Mouse (Mus musculus) myocyte (in vitro differentiated cells): ENCODE measurements around the gene Nell1. TPM values are rescaled to one million over a fixed set of nuclear protein-coding genes. Genes with fewer than 3 reads are reported as not detected.

Source experiments
- H3K27me3 ChIP-seq: one replicate; pipeline ENCODE4 v1.6.1; 2011; ENCODE audit not compliant: control insufficient read depth, insufficient read depth, insufficient read length
- H3K36me3 ChIP-seq: one replicate; pipeline ENCODE4 v1.6.1; 2011; ENCODE audit not compliant: control insufficient read depth, insufficient read depth
- H3K4me2 ChIP-seq: one replicate; pipeline ENCODE4 v1.6.1; 2011; ENCODE audit warnings: low read depth, control low read depth
- H3K4me3 ChIP-seq: one replicate; pipeline ENCODE4 v1.5.1; 2011; ENCODE audit warnings: mild to moderate bottlenecking, control low read depth, moderate library complexity
- H3K79me2 ChIP-seq: one replicate; pipeline ENCODE4 v1.6.1; 2011; ENCODE audit not compliant: control insufficient read depth, insufficient read depth
- H3ac ChIP-seq: one replicate; pipeline ENCODE4 v1.6.1; 2011; ENCODE audit not compliant: control insufficient read depth, insufficient read length
- CEBPB ChIP-seq: IDR thresholded peaks from 2 replicates; pipeline ENCODE4 v1.6.1; 2011; ENCODE audit warnings: mild to moderate bottlenecking, moderate library complexity; ENCODE audit not compliant: poor library complexity, insufficient read depth, severe bottlenecking
- E2F4 ChIP-seq: IDR thresholded peaks from one replicate; pipeline ENCODE4 v1.6.1; 2011; ENCODE audit warnings: mild to moderate bottlenecking, control low read depth, moderate library complexity; ENCODE audit not compliant: insufficient read depth
- MAX ChIP-seq: IDR thresholded peaks from one replicate; pipeline ENCODE4 v1.6.1; 2011; ENCODE audit warnings: low read depth, mild to moderate bottlenecking, control low read depth
- MYOD1 ChIP-seq, 3 experiments: IDR thresholded peaks; one replicate each; pipeline ENCODE4 v1.6.1; 2011; ENCODE audit warnings: control low read depth in 2 of 3, low read depth in 2 of 3, mild to moderate bottlenecking in 2 of 3, moderate library complexity in 1 of 3; ENCODE audit not compliant: insufficient read length in 2 of 3, control insufficient read depth in 1 of 3
- MYOG ChIP-seq, 3 experiments: IDR thresholded peaks; one replicate each; pipeline ENCODE4 v1.6.1; 2011; ENCODE audit warnings: control low read depth in 2 of 3, low read depth in 2 of 3, mild to moderate bottlenecking in 2 of 3; ENCODE audit not compliant: insufficient read length in 2 of 3, control insufficient read depth in 1 of 3, insufficient read depth in 1 of 3
- POLR2A ChIP-seq: IDR thresholded peaks from one replicate; pipeline ENCODE4 v1.6.1; 2011; ENCODE audit warnings: low read depth, mild to moderate bottlenecking, control low read depth, moderate library complexity; ENCODE audit not compliant: insufficient read length
- POLR2AphosphoS2 ChIP-seq: IDR thresholded peaks from one replicate; pipeline ENCODE4 v1.6.1; 2011; ENCODE audit warnings: low read depth, control low read depth; ENCODE audit not compliant: insufficient read length
- REST ChIP-seq: IDR thresholded peaks from one replicate; pipeline ENCODE4 v1.6.1; 2011; ENCODE audit warnings: mild to moderate bottlenecking, control low read depth, moderate library complexity; ENCODE audit not compliant: insufficient read depth, insufficient read length
- SRF ChIP-seq: IDR thresholded peaks from one replicate; pipeline ENCODE4 v1.6.1; 2011; ENCODE audit warnings: low read depth; ENCODE audit not compliant: control insufficient read depth, insufficient read length
- TCF12 ChIP-seq: IDR thresholded peaks from one replicate; pipeline ENCODE4 v1.6.1; 2011; ENCODE audit warnings: mild to moderate bottlenecking, control low read depth; ENCODE audit not compliant: poor library complexity, insufficient read depth, severe bottlenecking
- TCF3 ChIP-seq: IDR thresholded peaks from one replicate; pipeline ENCODE4 v1.6.1; 2011; ENCODE audit warnings: low read depth, control low read depth; ENCODE audit not compliant: insufficient read length
- USF1 ChIP-seq: IDR thresholded peaks from one replicate; pipeline ENCODE4 v1.6.1; 2011; ENCODE audit warnings: low read depth, mild to moderate bottlenecking, control low read depth, moderate library complexity
- polyA plus RNA-seq: library from polyadenylated mRNA; unstranded; fragments of >200 nt; fragmentation: generic; extraction: Trizol; gene quantifications from one replicate; pipeline ENCODE4 v1.2.1, GENCODE M21; 2012; ENCODE audit warnings: missing spikeins

The Nell1 gene
- polyA plus RNA-seq, 1 experiment = not detected

- H3K79me2 ChIP-seq = no peaks in the 10 kb centered on the region
- no peak for TF ChIP-seq REST
- no peak for TF ChIP-seq MYOD1 (IDR thresholded peaks at IDR 0.05; ENCODE audit: control insufficient read depth in 1 of 3, insufficient read length in 2 of 3, low read depth in 2 of 3)
- no peak for TF ChIP-seq CEBPB
- no peaks in the 10 kb centered on the region for H3K27me3 ChIP-seq
- no peaks in the 10 kb centered on the region for H3K36me3 ChIP-seq
- no peak overlapping the region for H3K4me3 ChIP-seq
- no peak overlapping the region for H3ac ChIP-seq
- peak overlapping the region; percentile 46 for H3K4me2 ChIP-seq
Observed at GRCm38 (mm10) chr7:50105612-50106321, 131.1 kb downstream of the Nell1 start.

- H3K4me2 ChIP-seq = no peak overlapping the region
- no peak overlapping the region for H3ac ChIP-seq
- H3K4me3 ChIP-seq = no peak overlapping the region
- H3K27me3 ChIP-seq = no peaks in the 10 kb centered on the region
- no peaks in the 10 kb centered on the region for H3K79me2 ChIP-seq
- TF ChIP-seq USF1 (no peak), CEBPB (no peak), E2F4 (no peak), POLR2A (no peak), MYOD1 (IDR thresholded peaks at IDR 0.05; ENCODE audit: control insufficient read depth in 1 of 3, insufficient read length in 2 of 3, low read depth in 2 of 3) (no peak), REST (no peak)
- no peaks in the 10 kb centered on the region for H3K36me3 ChIP-seq
Observed at GRCm38 (mm10) chr7:50107261-50107660, 132.6 kb downstream of the Nell1 start.

GRCm38 (mm10) chr7:50118348-50118747 lies 143.7 kb downstream of the Nell1 start:
- TF ChIP-seq MYOG (IDR thresholded peaks at IDR 0.05; ENCODE audit: control insufficient read depth in 1 of 3, insufficient read depth in 1 of 3, insufficient read length in 2 of 3, low read depth in 2 of 3) (no peak), TCF3 (no peak), SRF (no peak), MYOD1 (IDR thresholded peaks at IDR 0.05; ENCODE audit: control insufficient read depth in 1 of 3, insufficient read length in 2 of 3, low read depth in 2 of 3) (no peak), POLR2AphosphoS2 (no peak), TCF12 (no peak)
- Histone ChIP-seq H3ac (no peak overlapping the region), H3K79me2 (no peaks in the 10 kb centered on the region), H3K36me3 (no peaks in the 10 kb centered on the region), H3K4me2 (no peak overlapping the region), H3K4me3 (no peak overlapping the region), H3K27me3 (no peaks in the 10 kb centered on the region)

GRCm38 (mm10) chr7:50137706-50138105 lies 163.0 kb downstream of the Nell1 start:
- Histone ChIP-seq H3ac (no peak overlapping the region), H3K4me3 (no peak overlapping the region), H3K4me2 (no peak overlapping the region), H3K79me2 (no peaks in the 10 kb centered on the region), H3K27me3 (no peaks in the 10 kb centered on the region), H3K36me3 (no peaks in the 10 kb centered on the region)
- TF ChIP-seq CEBPB = no peak
- TF ChIP-seq E2F4 = no peak
- no peak for TF ChIP-seq TCF3
- TF ChIP-seq POLR2A = no peak

- Histone ChIP-seq H3K27me3 (no peaks in the 10 kb centered on the region), H3K4me2 (no peak overlapping the region), H3K4me3 (no peak overlapping the region), H3ac (no peak overlapping the region), H3K79me2 (no peaks in the 10 kb centered on the region), H3K36me3 (no peaks in the 10 kb centered on the region)
- TF ChIP-seq MAX (no peak), REST (no peak), MYOD1 (IDR thresholded peaks at IDR 0.05; ENCODE audit: control insufficient read depth in 1 of 3, insufficient read length in 2 of 3, low read depth in 2 of 3) (no peak), USF1 (no peak), TCF12 (no peak), TCF3 (no peak), POLR2A (no peak), CEBPB (no peak), POLR2AphosphoS2 (no peak), E2F4 (no peak), MYOG (IDR thresholded peaks at IDR 0.05; ENCODE audit: control insufficient read depth in 1 of 3, insufficient read depth in 1 of 3, insufficient read length in 2 of 3, low read depth in 2 of 3) (no peak), SRF (no peak)
Observed at GRCm38 (mm10) chr7:50149326-50149725, 174.7 kb downstream of the Nell1 start.
